Mouse (Mus musculus): Measurements from ENCODE around the gene Cfap58. TPM values are rescaled to one million over a fixed set of nuclear protein-coding genes. Genes with fewer than 3 reads are reported as not detected.

The Cfap58 gene
- polyA plus RNA-seq, 1 experiment from 2014 or later, result 0.23 TPM

- H3K27ac ChIP-seq, result no peak overlapping the region
- 82% methylated on average over 7 of the region's 7 CpGs for WGBS
These were observed 109.8 kb downstream of the Cfap58 start for GRCm38 (mm10) chr19:48047315-48047714.

GRCm38 (mm10) chr19:48049361-48049760 is 111.9 kb downstream of the Cfap58 start:
- Histone ChIP-seq H3K4me1 (peaks cover 8% of the 10 kb centered on the region; the same call in 1 of the 2 replicates), H3K9me3 (no peaks in the 10 kb centered on the region), H3K27ac (no peak overlapping the region), H3K4me3 (no peak overlapping the region), H3K36me3 (no peaks in the 10 kb centered on the region), H3K27me3 (ENCODE audit: insufficient read depth, poor library complexity, severe bottlenecking) (no peaks in the 10 kb centered on the region)
- 76% methylated on average over 3 of the region's 3 CpGs for WGBS
- DNase-seq (ENCODE audit: low spot score), result no peak

More at GRCm38 (mm10) chr19:48047315-48047714, 109.8 kb downstream of the Cfap58 start:
- Histone ChIP-seq H3K36me3 (no peaks in the 10 kb centered on the region), H3K4me3 (no peak overlapping the region), H3K4me1 (peaks cover under 1% of the 10 kb centered on the region; the same call in 1 of the 2 replicates), H3K27me3 (ENCODE audit: insufficient read depth, poor library complexity, severe bottlenecking) (no peaks in the 10 kb centered on the region), H3K9me3 (no peaks in the 10 kb centered on the region)
- DNase-seq (ENCODE audit: low spot score), result no peak

- Histone ChIP-seq H3K27me3 (ENCODE audit: insufficient read depth, poor library complexity, severe bottlenecking) (no peaks in the 10 kb centered on the region), H3K36me3 (no peaks in the 10 kb centered on the region), H3K4me1 (0 out of 2 replicates have a peak, but pooled peaks cover 6% of the 10 kb centered on the region), H3K9me3 (no peaks in the 10 kb centered on the region), H3K4me3 (no peak overlapping the region), H3K27ac (no peak overlapping the region)
- 31% methylated on average over 2 of the region's 2 CpGs for WGBS
- no peak for DNase-seq (ENCODE audit: low spot score)
These were observed 125.8 kb downstream of the Cfap58 start for GRCm38 (mm10) chr19:48063289-48063688.

GRCm38 (mm10) chr19:48079718-48080117 is 142.2 kb downstream of the Cfap58 start:
- DNase-seq (ENCODE audit: low spot score), result no peak
- Histone ChIP-seq H3K27me3 (ENCODE audit: insufficient read depth, poor library complexity, severe bottlenecking) (no peaks in the 10 kb centered on the region), H3K4me1 (no peaks in the 10 kb centered on the region), H3K4me3 (no peak overlapping the region), H3K9me3 (no peaks in the 10 kb centered on the region), H3K36me3 (no peaks in the 10 kb centered on the region), H3K27ac (no peak overlapping the region)
- WGBS, result 69% methylated on average over 3 of the region's 3 CpGs

GRCm38 (mm10) chr19:48081456-48081855 is 144.0 kb downstream of the Cfap58 start:
- 87% methylated on average over 4 of the region's 4 CpGs for WGBS
- no peak for DNase-seq (ENCODE audit: low spot score)
- Histone ChIP-seq H3K27ac (no peak overlapping the region), H3K27me3 (ENCODE audit: insufficient read depth, poor library complexity, severe bottlenecking) (no peaks in the 10 kb centered on the region), H3K4me1 (no peaks in the 10 kb centered on the region), H3K4me3 (no peak overlapping the region), H3K9me3 (no peaks in the 10 kb centered on the region), H3K36me3 (no peaks in the 10 kb centered on the region)

Small RNAs within 50 kb of the gene (microRNA-seq; reads per million reads assigned to microRNA genes)
- 1.0 reads per million for gene Gm22240

Other genes starting within 250 kb of the Cfap58 start
- 0.43 and 0.63 TPM in 2 replicates for gene Col17a1, start 245.6 kb upstream of the Cfap58 start, polyA plus RNA-seq (2016; fragmentation: Nextera tagmentation; extraction: Ambion mirVana)
- 238 and 281 TPM in 2 replicates for gene Sfr1, start 206.0 kb upstream of the Cfap58 start, polyA plus RNA-seq (2016; fragmentation: Nextera tagmentation; extraction: Ambion mirVana)
- gene Gsto1, start 82.7 kb upstream of the Cfap58 start, polyA plus RNA-seq (2016; fragmentation: Nextera tagmentation; extraction: Ambion mirVana), result 81.5 and 129 TPM in 2 replicates
- gene Gsto2, start 72.1 kb upstream of the Cfap58 start, polyA plus RNA-seq (2016; fragmentation: Nextera tagmentation; extraction: Ambion mirVana), result 0.59 and 1.0 TPM in 2 replicates
- gene Cfap43, start 18.4 kb upstream of the Cfap58 start, polyA plus RNA-seq (2016; fragmentation: Nextera tagmentation; extraction: Ambion mirVana), result 0.06 and 0.11 TPM in 2 replicates
- 15.6 and 21.1 TPM in 2 replicates for gene Itprip, start 18.4 kb upstream of the Cfap58 start, polyA plus RNA-seq (2016; fragmentation: Nextera tagmentation; extraction: Ambion mirVana)